Comparison of ENCODE assay signal across 14 mouse cellular contexts in the genomic region with DNA sequence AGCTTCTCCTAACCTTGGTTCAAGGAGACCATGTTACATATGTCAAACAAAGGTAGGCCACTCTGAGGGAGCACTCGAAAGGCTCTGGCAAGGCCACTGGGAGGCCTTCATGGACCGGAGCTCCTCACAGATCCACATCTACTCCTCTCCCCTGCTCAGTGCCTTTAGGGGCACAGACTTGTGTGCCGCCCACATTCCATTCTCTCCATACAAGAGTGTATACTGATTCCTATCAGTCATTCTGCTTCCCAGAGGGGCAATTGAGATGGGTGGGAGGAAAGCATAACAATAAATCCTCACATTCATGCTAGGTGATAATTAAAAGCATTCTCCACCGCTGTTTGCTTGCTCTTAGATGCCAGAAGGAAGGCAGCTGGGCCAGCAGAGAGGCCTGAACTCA.
A peak's percentile ranks its signal among the peaks of the same experiment; 100 is the strongest.
DNase-seq lines count a peak whose midpoint lies in the region; ATAC-seq and TF ChIP-seq lines count a peak whose summit lies in the region.
"Had no signal": no experiment of that assay in that cellular context is flagged by ENCODE, and none has a peak within 500 bp of the region (broad histone marks: within the 10 kb centered on the region; RNA-seq: fewer than 3 reads in every experiment).

No protein-coding gene starts in this region.

- H3K4me3 ChIP-seq in heart, adult 2 months, result no peak overlapping the region
- H3K4me3 ChIP-seq in kidney, postnatal 0 days (replicated peaks; ENCODE audit: low read depth, low read length), result no peak overlapping the region
- H3K4me3 ChIP-seq in embryonic facial prominence, embryonic 13.5 days, result no peak overlapping the region
- H3K4me3 ChIP-seq: liver, embryonic 15.5 days had no signal

- no peaks in the 10 kb centered on the region for H3K27me3 ChIP-seq in heart, adult 2 months (ENCODE audit: control insufficient read depth, insufficient read depth, low read length)
- no peaks in the 10 kb centered on the region for H3K27me3 ChIP-seq in kidney, postnatal 0 days (ENCODE audit: insufficient read depth, low read length)
- H3K27me3 ChIP-seq in embryonic facial prominence, embryonic 13.5 days, result no peaks in the 10 kb centered on the region
- H3K27me3 ChIP-seq: liver, embryonic 15.5 days had no signal

- TF ChIP-seq CTCF in heart, adult 2 months (IDR thresholded peaks at IDR 0.05), result no peak
- no peak for TF ChIP-seq CTCF in kidney, postnatal 0 days (IDR thresholded peaks at IDR 0.05; ENCODE audit: low read depth)

- 67% methylated on average over 4 of the region's 4 CpGs for WGBS in heart, adult 2 months
- 44% methylated on average over 4 of the region's 4 CpGs for WGBS in kidney, postnatal 0 days
- 33% methylated on average over 4 of the region's 4 CpGs for WGBS in embryonic facial prominence, embryonic 13.5 days

- no peak overlapping the region for H3K4me2 ChIP-seq in kidney, postnatal 0 days (ENCODE audit: low read length)
- H3K4me2 ChIP-seq in embryonic facial prominence, embryonic 13.5 days, result no peak overlapping the region
- H3K4me2 ChIP-seq: liver, embryonic 15.5 days had no signal

- no peak for DNase-seq in heart, adult 2 months
- no peak for DNase-seq in heart, postnatal 4 days
- no peak for DNase-seq in kidney, postnatal 0 days (ENCODE audit: low spot score)
- no peak for DNase-seq in kidney, adult 8-10 months
- peak; percentile 66 for DNase-seq in mesoderm, embryonic 11.5 days (ENCODE audit: low read depth, low spot score)
- no peak for DNase-seq in urinary bladder, postnatal 4 days (ENCODE audit: low spot score in 2 of 2)
- DNase-seq in gastrocnemius, adult 8-10 months (ENCODE audit: low spot score in 2 of 2), result no peak
- DNase-seq: heart, adult 18-20 months; retina, postnatal 1 day; thymus, postnatal 14 days had no signal

- H3K9ac ChIP-seq in heart, adult 2 months (ENCODE audit: low read depth, low read length), result no peak overlapping the region
- no peak overlapping the region for H3K9ac ChIP-seq in kidney, postnatal 0 days (ENCODE audit: low read depth, low read length)
- no peak overlapping the region for H3K9ac ChIP-seq in embryonic facial prominence, embryonic 13.5 days
- H3K9ac ChIP-seq: liver, embryonic 15.5 days had no signal

- intact Hi-C loops in heart, adult 2 months (cut with DNase I), result loop anchor here (5.0 kb wide), 2 partner anchors 37 to 78 kb away; no protein-coding TSS in a partner anchor

- H3K36me3 ChIP-seq in heart, adult 2 months (ENCODE audit: control insufficient read depth, insufficient read depth, low read length), result peaks cover under 1% of the 10 kb centered on the region
- no peaks in the 10 kb centered on the region for H3K36me3 ChIP-seq in kidney, postnatal 0 days (ENCODE audit: insufficient read depth, low read length)
- no peaks in the 10 kb centered on the region for H3K36me3 ChIP-seq in embryonic facial prominence, embryonic 13.5 days
- H3K36me3 ChIP-seq: liver, embryonic 15.5 days had no signal

- TF ChIP-seq EP300 in heart, adult 2 months (IDR thresholded peaks at IDR 0.05; ENCODE audit: insufficient read depth, low read depth, low read length), result no peak

- no peaks in the 10 kb centered on the region for H3K9me3 ChIP-seq in kidney, postnatal 0 days (replicated peaks; ENCODE audit: low read length)
- H3K9me3 ChIP-seq in embryonic facial prominence, embryonic 13.5 days, result no peaks in the 10 kb centered on the region
- H3K9me3 ChIP-seq: liver, embryonic 15.5 days had no signal

- peaks cover 17% of the 10 kb centered on the region for H3K4me1 ChIP-seq in heart, adult 2 months (ENCODE audit: control insufficient read depth, insufficient read depth, low read length)
- H3K4me1 ChIP-seq in kidney, postnatal 0 days (replicated peaks; ENCODE audit: insufficient read depth, low read length), result peaks cover 47% of the 10 kb centered on the region
- peaks cover 49% of the 10 kb centered on the region for H3K4me1 ChIP-seq in embryonic facial prominence, embryonic 13.5 days

- H3K79me2 ChIP-seq in heart, adult 2 months (replicated peaks; ENCODE audit: control insufficient read depth, insufficient read depth, low read length), result no peaks in the 10 kb centered on the region

- peak overlapping the region; percentile 45 for H3K27ac ChIP-seq in heart, adult 2 months
- peak overlapping the region; percentile 54; the same call in 1 of the 2 replicates for H3K27ac ChIP-seq in kidney, postnatal 0 days
- peak overlapping the region; percentile 71 for H3K27ac ChIP-seq in embryonic facial prominence, embryonic 13.5 days
- H3K27ac ChIP-seq: hindbrain, postnatal 0 days; liver, embryonic 15.5 days had no signal

- no peak for ATAC-seq in kidney, postnatal 0 days (replicated peaks; ENCODE audit: low FRiP score, low read depth)
- ATAC-seq in embryonic facial prominence, embryonic 13.5 days (ENCODE audit: insufficient number of reproducible peaks, insufficient read depth, low FRiP score, low TSS enrichment, low read depth), result no peak
- ATAC-seq: forebrain, embryonic 16.5 days; hindbrain, postnatal 0 days had no signal

- TF ChIP-seq POLR2A in heart, adult 2 months (IDR thresholded peaks at IDR 0.05; ENCODE audit: insufficient read depth, low read depth, low read length), result no peak
